Comparison of ENCODE assay signal across 2 mouse cellular contexts in genomic region chr11:33151128-33151779, GRCm38 (mm10).
TF ChIP-seq lines count a peak whose summit lies in the region.

No protein-coding gene starts in this region.

TF ChIP-seq in CH12.LX, 34 proteins besides CTCF, POLR2A, EP300 and RAD21:
- TF ChIP-seq NELFE (IDR thresholded peaks at IDR 0.05; ENCODE audit: low read depth, low read length) (peak; percentile 21; the same call in 1 of the 2 replicates), ZMIZ1 (IDR thresholded peaks at IDR 0.05; ENCODE audit: low read depth, low read length) (peak; percentile 70; the same call in 1 of the 2 replicates), MAZ (IDR thresholded peaks at IDR 0.05; ENCODE audit: low read depth, low read length) (no peak), MYC (IDR thresholded peaks at IDR 0.05; ENCODE audit: low read depth, low read length) (peak; percentile 15; the same call in 1 of the 2 replicates), NRF1 (IDR thresholded peaks at IDR 0.05; ENCODE audit: low read depth, low read length) (no peak), BHLHE40 (IDR thresholded peaks at IDR 0.05; ENCODE audit: low read depth, low read length) (peak; percentile 41; the same call in 1 of the 2 replicates), SIN3A (IDR thresholded peaks at IDR 0.05; ENCODE audit: low read length) (peak; percentile 53; the same call in 1 of the 2 replicates), ZKSCAN1 (IDR thresholded peaks at IDR 0.05; ENCODE audit: borderline replicate concordance, low read depth, low read length) (no peak), ZNF384 (IDR thresholded peaks at IDR 0.05; ENCODE audit: low read depth, low read length) (peak; percentile 54; the same call in 1 of the 2 replicates), POLR2AphosphoS2 (IDR thresholded peaks at IDR 0.05; ENCODE audit: low read depth, low read length) (peak; percentile 80)

TF ChIP-seq in MEL, 35 proteins besides CTCF, POLR2A, EP300 and RAD21:
- 0 out of 2 replicates have a peak, but pooled peaks have one; percentile 13 for TF ChIP-seq POLR2AphosphoS5 (IDR thresholded peaks at IDR 0.05; ENCODE audit: borderline replicate concordance, low read depth, low read length)
- TF ChIP-seq ZNF384 (IDR thresholded peaks at IDR 0.05; ENCODE audit: low read depth, low read length), result peak; percentile 59; the same call in 1 of the 2 replicates
- TF ChIP-seq MYC (IDR thresholded peaks at IDR 0.05; ENCODE audit: low read depth, low read length), result 0 out of 2 replicates have a peak, but pooled peaks have one; percentile 26
- no peak for TF ChIP-seq TCF12 (IDR thresholded peaks at IDR 0.05; ENCODE audit: low read depth, low read length)
- TF ChIP-seq GABPA (IDR thresholded peaks at IDR 0.05; ENCODE audit: low read depth, low read length), result no peak
- peak; percentile 80 for TF ChIP-seq POLR2AphosphoS2 (IDR thresholded peaks at IDR 0.05; ENCODE audit: low read length)
- TF ChIP-seq MYB (IDR thresholded peaks at IDR 0.05; ENCODE audit: low read depth, low read length), result 0 out of 2 replicates have a peak, but pooled peaks have one; percentile 22
- no peak for TF ChIP-seq RCOR1 (IDR thresholded peaks at IDR 0.05; ENCODE audit: low read depth, low read length)
- no peak for TF ChIP-seq SMC3 (IDR thresholded peaks at IDR 0.05; ENCODE audit: low read depth, low read length)
- peak; percentile 73; the same call in 1 of the 2 replicates for TF ChIP-seq ZMIZ1 (IDR thresholded peaks at IDR 0.05; ENCODE audit: low read depth, low read length)
- no peak for TF ChIP-seq MXI1 (IDR thresholded peaks at IDR 0.05; ENCODE audit: low read depth, low read length)
